Mouse (Mus musculus) lung, adult 2 months (tissue): Measurements from ENCODE around the gene Hist1h2an.

Source experiments
- CTCF ChIP-seq: fragments of 200-500 bp; IDR thresholded peaks from 2 replicates; pipeline ENCODE4 v1.5.1; 2011; ENCODE audit warnings: mild to moderate bottlenecking, low read length, control low read depth; ENCODE audit not compliant: insufficient read depth
- POLR2A ChIP-seq: fragments of 200-500 bp; IDR thresholded peaks from 2 replicates; pipeline ENCODE4 v1.6.1; 2011; ENCODE audit warnings: low read depth, mild to moderate bottlenecking, control low read depth, low read length, borderline replicate concordance; ENCODE audit errors: extremely low read depth

GRCm38 (mm10) chr13:21783734-21784161 is 3.3 kb downstream of the Hist1h2an start:
- TF ChIP-seq POLR2A: no peak
- TF ChIP-seq CTCF: no peak
